ENCODE assay signal across 9 mouse cellular contexts in the genomic region with DNA sequence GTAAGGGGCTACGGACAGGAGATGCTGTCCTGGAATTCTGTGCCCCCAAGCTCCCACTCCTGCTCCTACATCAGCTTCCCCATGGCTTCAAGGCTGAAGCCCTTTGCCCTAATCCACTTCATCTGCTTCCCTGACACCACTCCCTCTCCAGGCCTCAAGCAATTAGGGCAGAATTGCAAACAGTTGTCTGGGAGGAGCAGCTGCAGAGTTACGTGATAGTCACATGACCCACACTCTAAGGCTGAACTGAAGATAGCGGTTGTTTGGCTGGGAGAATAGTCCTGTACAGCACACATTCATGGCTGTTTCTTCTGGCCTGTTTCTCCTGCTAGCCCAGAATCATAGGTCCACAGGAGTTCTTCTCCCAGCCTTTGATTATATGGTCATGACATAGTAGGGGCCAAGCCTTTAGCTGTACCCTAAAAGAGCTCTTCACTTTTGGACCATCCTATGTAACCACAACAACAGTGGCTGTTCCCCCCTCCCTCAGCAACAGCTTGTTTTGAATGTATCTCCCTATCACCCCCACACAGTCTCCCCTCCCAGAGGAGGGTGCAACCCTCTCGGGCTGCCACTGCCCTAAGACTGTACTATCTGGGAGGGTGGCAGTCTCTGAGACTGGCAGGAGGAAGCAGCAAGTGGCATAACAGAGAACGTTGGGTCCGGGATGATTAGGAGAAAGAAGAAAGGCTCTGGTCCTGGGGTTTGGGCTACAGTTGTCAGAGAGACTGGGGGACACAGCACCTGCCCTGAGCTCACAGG. TPM values are rescaled to one million over a fixed set of nuclear protein-coding genes. Genes with fewer than 3 reads are reported as not detected.
A peak's percentile ranks its signal among the peaks of the same experiment; 100 is the strongest.
DNase-seq lines count a peak whose midpoint lies in the region; ATAC-seq and TF ChIP-seq lines count a peak whose summit lies in the region.
"Had no signal": no experiment of that assay in that cellular context is flagged by ENCODE, and none has a peak within 500 bp of the region (broad histone marks: within the 10 kb centered on the region; RNA-seq: fewer than 3 reads in every experiment).

No protein-coding gene starts in this region.

- H3K27me3 ChIP-seq in lung, postnatal 0 days (replicated peaks; ENCODE audit: insufficient read depth, low read length): no peaks in the 10 kb centered on the region
- no peaks in the 10 kb centered on the region for H3K27me3 ChIP-seq in intestine, embryonic 14.5 days (replicated peaks; ENCODE audit: control insufficient read depth, insufficient read depth, low read length)
- no peaks in the 10 kb centered on the region for H3K27me3 ChIP-seq in stomach, embryonic 14.5 days (ENCODE audit: control insufficient read depth, insufficient read depth, low read length)

- no peaks in the 10 kb centered on the region for H3K9me3 ChIP-seq in lung, postnatal 0 days (ENCODE audit: low read length)
- no peaks in the 10 kb centered on the region for H3K9me3 ChIP-seq in intestine, embryonic 14.5 days (ENCODE audit: control insufficient read depth, low read length)
- no peaks in the 10 kb centered on the region for H3K9me3 ChIP-seq in stomach, embryonic 14.5 days (ENCODE audit: control insufficient read depth, low read depth, low read length)

- 41% methylated on average over 6 of the region's 6 CpGs for WGBS in lung, postnatal 0 days
- 40% methylated on average over 6 of the region's 6 CpGs for WGBS in intestine, embryonic 14.5 days
- 46% methylated on average over 6 of the region's 6 CpGs for WGBS in stomach, embryonic 14.5 days

- no peak overlapping the region for H3K27ac ChIP-seq in lung, postnatal 0 days (ENCODE audit: low read length)
- no peak overlapping the region for H3K27ac ChIP-seq in intestine, embryonic 14.5 days (ENCODE audit: low read depth)
- H3K27ac ChIP-seq in stomach, embryonic 14.5 days (ENCODE audit: low read length): 0 out of 2 replicates have a peak overlapping the region, but pooled peaks have one; percentile 10

- H3K4me3 ChIP-seq in lung, postnatal 0 days (ENCODE audit: low read depth, low read length): no peak overlapping the region
- H3K4me3 ChIP-seq in intestine, embryonic 14.5 days (ENCODE audit: low read depth, low read length): no peak overlapping the region
- H3K4me3 ChIP-seq in stomach, embryonic 14.5 days (ENCODE audit: low read depth, low read length): no peak overlapping the region

- ATAC-seq in lung, postnatal 0 days: peak; percentile 45
- 0 out of 2 replicates have a peak, but pooled peaks have one; percentile 57 for ATAC-seq in intestine, embryonic 14.5 days (replicated peaks; ENCODE audit: low FRiP score, low TSS enrichment, low read depth)
- peak; percentile 68 for ATAC-seq in stomach, embryonic 14.5 days (ENCODE audit: insufficient number of reproducible peaks, insufficient read depth, low FRiP score, low read depth)

- H3K4me1 ChIP-seq in lung, postnatal 0 days (ENCODE audit: insufficient read depth, low read depth, low read length): no peaks in the 10 kb centered on the region
- H3K4me1 ChIP-seq in intestine, embryonic 14.5 days (replicated peaks; ENCODE audit: control insufficient read depth, insufficient read depth, low read length): peaks cover 6% of the 10 kb centered on the region; the same call in 1 of the 2 replicates
- H3K4me1 ChIP-seq in stomach, embryonic 14.5 days (ENCODE audit: control insufficient read depth, insufficient read depth, low read length): peaks cover 6% of the 10 kb centered on the region; the same call in 1 of the 2 replicates

- no peak overlapping the region for H3K9ac ChIP-seq in lung, postnatal 0 days (replicated peaks; ENCODE audit: low read depth)
- H3K9ac ChIP-seq in intestine, embryonic 14.5 days (ENCODE audit: low read length): no peak overlapping the region
- no peak overlapping the region for H3K9ac ChIP-seq in stomach, embryonic 14.5 days (replicated peaks; ENCODE audit: low read depth, low read length)

- H3K36me3 ChIP-seq in lung, postnatal 0 days (ENCODE audit: insufficient read depth, low read length): no peaks in the 10 kb centered on the region
- no peaks in the 10 kb centered on the region for H3K36me3 ChIP-seq in intestine, embryonic 14.5 days (ENCODE audit: control insufficient read depth, insufficient read depth, low read length)
- H3K36me3 ChIP-seq in stomach, embryonic 14.5 days (ENCODE audit: control insufficient read depth, insufficient read depth, low read length): no peaks in the 10 kb centered on the region

- H3K4me2 ChIP-seq in lung, postnatal 0 days (replicated peaks; ENCODE audit: low read depth, low read length): no peak overlapping the region
- no peak overlapping the region for H3K4me2 ChIP-seq in intestine, embryonic 14.5 days (ENCODE audit: low read length)
- no peak overlapping the region for H3K4me2 ChIP-seq in stomach, embryonic 14.5 days (replicated peaks; ENCODE audit: low read depth, low read length)

- no peak for TF ChIP-seq EP300 in lung, postnatal 0 days (IDR thresholded peaks at IDR 0.05)

- TF ChIP-seq CTCF in lung, postnatal 0 days (IDR thresholded peaks at IDR 0.05): peak; percentile 3; the same call in 1 of the 2 replicates

- peak; percentile 62 for DNase-seq in lung, postnatal 0 days (ENCODE audit: low spot score)
- no peak for DNase-seq in lung, postnatal 25 days (ENCODE audit: low spot score)
- peak; percentile 19 for DNase-seq in c-Kit-positive CD71-positive TER-119-negative erythroid progenitor cells, embryonic 14.5 days (ENCODE audit: low read depth)
- DNase-seq in intestine, embryonic 14.5 days (ENCODE audit: low spot score): no peak
- no peak for DNase-seq in right cerebral cortex, postnatal 4 days
- no peak for DNase-seq in kidney, adult 8-10 months
- no peak for DNase-seq in cerebellum, adult 9-11 months
- DNase-seq: gastrocnemius, postnatal 10 days had no signal

RNA-seq across cellular contexts. Expression of gene Clps, which starts 3.8 kb away (rescaled TPM):
- 0.32 and 0.42 TPM in 2 replicates for polyA plus RNA-seq in lung, postnatal 0 days (2015; fragmentation: Nextera tagmentation; extraction: Ambion mirVana)
- 18.6 and 323 TPM in 2 replicates for polyA plus RNA-seq in intestine, embryonic 14.5 days (2014; fragmentation: Nextera tagmentation; extraction: Ambion mirVana)
- 47.2 and 236 TPM in 2 replicates for polyA plus RNA-seq in stomach, embryonic 14.5 days (2014; fragmentation: Nextera tagmentation; extraction: Ambion mirVana)

RNA-seq across cellular contexts. Expression of gene Clpsl2, which starts 7.6 kb away (rescaled TPM):
- polyA plus RNA-seq in lung, postnatal 0 days (2015; fragmentation: Nextera tagmentation; extraction: Ambion mirVana): not detected in 2 replicates
- not detected in 2 replicates for polyA plus RNA-seq in intestine, embryonic 14.5 days (2014; fragmentation: Nextera tagmentation; extraction: Ambion mirVana)
- polyA plus RNA-seq in stomach, embryonic 14.5 days (2014; fragmentation: Nextera tagmentation; extraction: Ambion mirVana): not detected in 2 replicates

RNA-seq across cellular contexts. Expression of gene Lhfpl5, which starts 18.6 kb away (rescaled TPM):
- 0.07 and 0.25 TPM in 2 replicates for polyA plus RNA-seq in lung, postnatal 0 days (2015; fragmentation: Nextera tagmentation; extraction: Ambion mirVana)
- polyA plus RNA-seq in intestine, embryonic 14.5 days (2014; fragmentation: Nextera tagmentation; extraction: Ambion mirVana): 1.5 and 2.0 TPM in 2 replicates
- 1.5 TPM in 2 replicates for polyA plus RNA-seq in stomach, embryonic 14.5 days (2014; fragmentation: Nextera tagmentation; extraction: Ambion mirVana)

RNA-seq across cellular contexts. Expression of gene Armc12, which starts 26.2 kb away (rescaled TPM):
- polyA plus RNA-seq in lung, postnatal 0 days (2015; fragmentation: Nextera tagmentation; extraction: Ambion mirVana): not detected in 2 replicates
- polyA plus RNA-seq in intestine, embryonic 14.5 days (2014; fragmentation: Nextera tagmentation; extraction: Ambion mirVana): not detected in 2 replicates
- not detected in 2 replicates for polyA plus RNA-seq in stomach, embryonic 14.5 days (2014; fragmentation: Nextera tagmentation; extraction: Ambion mirVana)

RNA-seq across cellular contexts. Expression of gene Fkbp5, which starts 39.5 kb away (rescaled TPM):
- polyA plus RNA-seq in lung, postnatal 0 days (2015; fragmentation: Nextera tagmentation; extraction: Ambion mirVana): 15.8 and 26.9 TPM in 2 replicates
- polyA plus RNA-seq in intestine, embryonic 14.5 days (2014; fragmentation: Nextera tagmentation; extraction: Ambion mirVana): 8.1 and 8.7 TPM in 2 replicates
- polyA plus RNA-seq in stomach, embryonic 14.5 days (2014; fragmentation: Nextera tagmentation; extraction: Ambion mirVana): 7.1 TPM in 2 replicates

Comparison
In these comparisons a context has a peak if more than half of its experiments do, and no peak if none do; other contexts are left out.
1. DNase-seq: peak in lung, postnatal 0 days (single experiment) and c-Kit-positive CD71-positive TER-119-negative erythroid progenitor cells, embryonic 14.5 days (single experiment); none in lung, postnatal 25 days (single experiment), intestine, embryonic 14.5 days (single experiment), right cerebral cortex, postnatal 4 days (single experiment), kidney, adult 8-10 months (0 of 2) and cerebellum, adult 9-11 months (single experiment).
2. RNA of gene Clps, which starts 3.8 kb away (polyA plus RNA-seq): 18.6 to 323 TPM in intestine, embryonic 14.5 days and 47.2 to 236 TPM in stomach, embryonic 14.5 days; 0.32 to 0.42 TPM in lung, postnatal 0 days; every median in the first group is over 10 times any median in the second.
3. Peak in every context shown above with its lines, with median percentiles within 50 percentile points of each other: ATAC-seq.